Mouse (Mus musculus) CD4-positive, CD25-positive, alpha-beta regulatory T cell, adult 4 months (primary cell): ENCODE data around the gene Rhbdl1. TPM values are rescaled to one million over a fixed set of nuclear protein-coding genes. Genes with fewer than 3 reads are reported as not detected.
"Not testable (repeated sequence)": the region's sequence is repeated elsewhere in the genome, so short reads cannot be mapped to it uniquely, and the experiment has no call there.

ENCODE experiments used
- ATAC-seq: one replicate; pipeline ENCODE4 v1.8.0; 2017
- polyA plus RNA-seq, 2 experiments: library from polyadenylated mRNA; unstranded; fragments of 100-300 nt; shearing (Covaris generic); gene quantifications; one replicate each; pipeline ENCODE4 v1.2.1; 2017

Rhbdl1 gene
- polyA plus RNA-seq, 2 experiments from 2014 or later = not detected

DNA sequence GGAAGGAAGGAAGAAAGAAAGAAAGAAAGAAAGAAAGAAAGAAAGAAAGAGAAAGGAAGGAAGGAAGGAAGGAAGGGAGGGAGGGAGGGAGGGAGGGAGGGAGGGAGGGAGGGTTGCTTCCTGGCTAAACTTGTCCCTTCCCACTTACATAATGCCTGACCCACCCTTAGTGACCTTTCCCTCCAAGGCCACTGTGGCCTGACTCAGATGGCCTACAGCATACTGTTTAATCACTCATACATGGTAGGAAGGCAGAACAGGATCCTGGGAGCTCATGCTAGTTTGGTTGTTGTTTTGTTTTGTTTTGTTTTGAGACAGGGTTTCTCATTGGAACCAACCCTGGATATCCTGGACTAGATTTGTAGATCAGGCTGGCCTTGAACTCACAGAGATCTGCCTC lies 34.5 kb upstream of the Rhbdl1 start:
- ATAC-seq = not testable (repeated sequence)

DNA sequence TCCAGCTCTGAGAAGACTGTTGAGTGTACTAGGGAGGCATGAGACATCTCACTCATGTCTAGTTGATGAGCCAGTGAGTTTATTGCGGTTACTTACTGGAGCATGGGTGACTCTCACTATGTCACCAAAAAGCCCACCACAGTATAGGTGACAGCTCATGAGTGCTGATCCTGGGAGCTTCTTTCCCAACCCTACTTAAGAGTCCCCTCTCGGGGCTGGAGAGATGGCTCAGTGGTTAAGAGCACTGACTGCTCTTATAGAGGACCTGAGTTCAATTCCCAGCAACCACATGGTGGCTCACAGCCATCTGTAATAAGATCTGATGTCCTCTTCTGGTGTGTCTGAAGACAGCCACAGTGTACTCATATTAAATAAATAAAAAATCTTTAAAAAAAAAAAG lies 32.9 kb upstream of the Rhbdl1 start:
- ATAC-seq = no peak

DNA sequence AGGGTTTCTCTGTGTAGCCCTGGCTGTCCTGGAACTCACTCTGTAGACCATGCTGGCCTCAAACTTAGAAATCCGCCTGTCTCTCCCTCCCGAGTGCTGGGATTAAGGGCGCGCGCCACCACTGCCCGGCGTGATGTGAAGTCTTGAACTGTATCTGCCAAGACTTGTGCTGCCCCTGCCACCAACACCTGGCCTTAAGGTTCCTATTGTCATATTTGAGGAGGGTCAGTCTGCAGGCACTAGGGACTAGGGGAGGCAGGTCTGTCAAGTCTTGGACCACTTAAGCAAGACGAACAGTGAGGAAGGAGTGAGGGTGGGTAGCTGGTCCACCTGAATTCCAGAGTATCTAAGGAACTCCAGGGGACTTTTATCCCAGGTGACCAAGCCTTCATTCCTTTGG lies 32.4 kb upstream of the Rhbdl1 start:
- ATAC-seq = no peak

DNA sequence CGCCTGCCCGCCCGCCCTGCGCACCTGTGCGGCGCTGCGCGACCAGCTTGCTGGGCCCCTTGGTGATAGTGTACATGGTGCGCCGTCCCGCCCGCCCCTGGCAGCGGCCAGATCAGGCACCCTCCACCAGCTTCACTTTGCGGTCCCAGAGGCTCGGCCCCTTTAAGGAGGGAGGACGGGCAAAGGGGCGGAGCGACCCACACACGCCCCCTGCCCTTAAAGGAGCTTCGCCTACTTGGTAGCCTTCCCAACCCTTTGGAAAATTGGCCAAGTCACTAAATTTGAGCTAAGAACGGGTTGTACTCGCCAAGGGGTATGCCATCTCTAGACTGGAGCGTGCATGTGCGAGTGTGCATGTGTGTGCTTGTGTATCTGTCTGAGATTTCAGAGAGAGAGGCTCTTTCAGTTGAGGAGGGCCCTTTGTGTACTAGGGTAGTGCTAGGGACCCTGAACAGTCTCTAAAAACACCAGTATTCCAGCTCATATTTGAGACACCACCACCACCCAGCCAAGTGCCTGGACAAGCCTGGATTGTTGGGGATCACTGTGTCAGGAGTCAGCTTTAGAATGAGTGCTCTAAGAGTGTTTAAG lies 31.6 kb upstream of the Rhbdl1 start, which contains the start of gene Mcrip2:
Mcrip2 (minus strand) TSS at position 164 of the 591 bp plus-strand sequence.
- ATAC-seq = peak; percentile 80

DNA sequence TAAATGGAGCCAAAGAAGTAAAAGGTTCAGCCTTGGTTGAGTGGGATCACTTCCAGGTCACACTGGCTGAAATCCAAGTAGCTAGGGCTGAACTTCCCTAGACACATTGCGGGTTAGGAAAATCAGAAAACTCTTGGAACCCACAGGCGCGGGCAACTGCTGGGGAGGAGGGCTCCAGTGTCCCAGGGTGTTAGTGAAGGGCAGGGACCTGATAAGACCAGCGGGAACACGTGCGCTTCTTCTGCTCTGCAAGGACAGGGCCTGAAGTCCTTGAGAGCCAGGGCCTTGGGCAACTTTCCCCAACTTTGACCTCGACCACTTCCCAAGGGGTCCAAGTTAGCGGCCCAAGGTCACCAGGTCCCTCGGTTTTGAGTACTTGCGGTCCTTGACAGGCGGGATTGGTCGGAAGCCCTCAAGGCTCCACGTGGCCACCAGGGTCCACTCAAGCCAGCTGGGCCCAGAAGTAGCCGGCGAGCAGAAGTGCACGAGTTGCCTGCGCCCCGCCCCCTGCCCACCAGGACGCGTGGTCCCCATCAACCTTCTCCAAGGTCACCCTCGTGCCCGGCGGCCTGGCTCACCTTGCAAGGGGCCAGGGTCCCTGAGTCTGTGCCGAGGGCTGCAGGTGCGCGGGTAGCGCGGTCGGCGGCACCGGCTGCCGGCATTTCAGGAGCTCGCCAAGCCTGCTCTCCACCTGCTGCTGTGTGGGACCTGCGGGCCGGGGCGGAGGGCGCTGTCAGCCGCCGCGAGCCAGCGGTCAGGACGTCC lies 30.9 kb upstream of the Rhbdl1 start:
- ATAC-seq = peak; percentile 22

GRCm38 (mm10) chr17:25867509-25867835 lies 30.4 kb upstream of the Rhbdl1 start:
- ATAC-seq = peak; percentile 38

DNA sequence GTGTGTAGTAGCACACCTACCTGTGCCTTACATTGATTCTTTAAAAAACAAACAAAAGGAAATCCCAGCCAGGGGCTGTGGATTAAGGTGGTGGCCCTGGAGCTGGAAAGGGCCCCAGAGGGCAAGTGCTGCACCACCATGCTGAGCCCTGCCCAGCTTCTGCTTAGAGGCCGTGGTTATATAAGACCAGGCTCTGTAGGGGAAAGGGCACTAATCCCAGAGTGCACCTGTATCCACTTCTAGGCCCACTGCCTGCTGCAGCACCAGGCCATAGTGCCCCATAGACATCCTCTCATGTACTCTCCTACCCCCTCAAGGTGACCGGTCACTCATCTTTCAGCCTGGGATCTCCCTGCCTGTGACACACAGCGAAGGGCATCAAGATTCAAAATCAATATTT lies 29.1 kb upstream of the Rhbdl1 start:
- ATAC-seq = no peak

DNA sequence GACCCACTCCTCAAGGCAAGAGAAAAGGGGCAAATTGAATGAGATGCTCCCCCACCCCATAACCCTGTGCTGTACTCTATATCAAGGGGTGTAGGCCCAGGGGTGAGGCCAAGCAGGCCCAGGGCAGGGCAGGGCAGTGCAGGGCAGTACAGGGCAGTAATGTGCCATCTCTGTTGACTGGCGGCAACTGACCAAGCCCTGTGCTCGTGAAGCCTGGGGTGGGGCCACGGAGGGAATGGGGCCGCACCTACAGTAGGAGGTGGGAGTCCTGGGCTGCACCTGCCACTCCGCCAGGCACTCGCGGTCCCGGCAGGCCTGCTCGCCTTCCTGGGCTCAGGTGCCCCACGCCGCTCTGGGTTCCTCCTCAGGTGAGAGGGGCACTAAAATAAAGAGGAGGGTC lies 28.2 kb upstream of the Rhbdl1 start:
- no peak for ATAC-seq

DNA sequence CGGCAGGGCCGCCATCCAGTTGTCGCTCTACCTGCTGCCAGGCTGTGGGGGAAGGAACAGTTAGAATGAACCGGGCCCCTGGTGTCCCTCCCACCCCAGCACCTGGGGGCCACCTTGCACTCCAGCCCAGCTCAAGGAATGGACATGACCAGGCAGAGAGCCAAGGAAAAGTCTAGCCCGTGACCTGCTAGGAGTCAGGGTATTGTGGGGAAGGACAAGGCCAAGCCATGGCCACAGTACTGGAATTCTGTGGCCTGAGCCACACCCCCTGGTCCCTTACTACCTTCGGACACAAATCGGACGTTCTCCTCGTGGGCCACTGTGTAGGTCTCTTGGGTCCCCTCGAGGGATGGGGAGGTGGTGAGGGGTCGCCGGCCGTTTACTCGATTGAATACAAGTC lies 27.2 kb upstream of the Rhbdl1 start:
- ATAC-seq = no peak

DNA sequence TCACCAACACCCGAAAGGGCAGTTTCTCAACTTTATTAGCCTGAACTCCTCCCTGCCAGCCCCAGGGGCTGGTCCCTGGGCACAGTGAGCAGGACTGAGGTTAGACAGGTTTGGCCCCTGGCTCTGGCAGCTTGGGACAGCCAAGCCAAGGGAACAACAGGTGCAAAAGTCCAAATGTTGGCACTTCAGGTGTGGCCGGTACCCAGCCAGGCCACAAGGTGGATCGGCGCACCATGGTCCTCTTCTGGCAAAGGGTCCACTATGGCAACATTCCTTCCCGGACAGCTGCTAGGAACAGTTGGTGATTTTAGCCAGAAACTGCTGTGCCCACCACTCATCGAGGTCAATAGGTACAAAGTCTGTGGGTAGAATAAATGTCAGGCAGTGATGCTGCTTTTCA lies 26.6 kb upstream of the Rhbdl1 start:
- no peak for ATAC-seq

- peak; percentile 9 for ATAC-seq
Observed at GRCm38 (mm10) chr17:25861704-25862612, 24.9 kb upstream of the Rhbdl1 start.

DNA sequence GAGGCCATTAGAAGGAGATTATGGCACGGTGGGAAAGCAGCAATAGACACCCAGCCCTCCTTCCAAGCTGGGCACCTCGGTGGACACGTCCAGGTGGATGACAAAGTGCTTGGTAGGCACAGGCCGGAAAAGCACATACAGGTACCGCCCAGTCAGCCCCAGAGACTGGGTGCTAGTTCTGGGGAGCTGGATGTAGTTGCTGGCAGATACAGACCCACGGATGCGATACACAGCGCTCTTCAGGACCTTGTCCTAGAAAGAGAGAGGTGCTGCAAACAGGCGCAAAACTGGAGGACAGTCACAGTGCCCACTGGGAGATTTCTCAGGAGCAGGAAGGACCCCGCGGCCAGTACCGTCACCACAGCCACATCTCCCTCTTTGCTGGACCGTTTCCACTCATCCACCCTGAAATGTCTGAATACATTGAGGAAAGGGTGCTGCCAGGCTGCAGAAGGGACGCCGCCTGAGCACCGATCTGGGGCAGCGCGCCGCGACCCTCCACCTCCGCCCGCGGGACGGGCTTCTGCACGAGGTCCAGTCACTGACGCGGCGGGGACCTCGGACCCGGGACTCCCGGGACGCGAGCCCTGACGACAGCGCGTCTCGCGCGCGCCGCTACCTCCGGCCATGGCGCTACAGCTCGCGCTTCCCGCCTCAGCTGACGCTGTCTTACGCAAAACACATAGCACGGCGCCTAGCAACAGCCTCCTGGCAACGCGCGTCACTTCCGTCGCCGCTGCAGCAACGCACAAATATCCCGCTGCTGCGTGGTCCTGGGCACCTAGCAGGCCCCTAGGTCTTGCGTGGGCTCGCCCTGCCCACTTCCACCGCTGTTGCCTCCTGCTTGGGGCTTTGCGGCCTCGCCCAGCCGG lies 24.0 kb upstream of the Rhbdl1 start, which contains the start of gene Wdr90:
Wdr90 (minus strand) TSS at position 670 of the 872 bp plus-strand sequence.
- ATAC-seq = peak; percentile 99

DNA sequence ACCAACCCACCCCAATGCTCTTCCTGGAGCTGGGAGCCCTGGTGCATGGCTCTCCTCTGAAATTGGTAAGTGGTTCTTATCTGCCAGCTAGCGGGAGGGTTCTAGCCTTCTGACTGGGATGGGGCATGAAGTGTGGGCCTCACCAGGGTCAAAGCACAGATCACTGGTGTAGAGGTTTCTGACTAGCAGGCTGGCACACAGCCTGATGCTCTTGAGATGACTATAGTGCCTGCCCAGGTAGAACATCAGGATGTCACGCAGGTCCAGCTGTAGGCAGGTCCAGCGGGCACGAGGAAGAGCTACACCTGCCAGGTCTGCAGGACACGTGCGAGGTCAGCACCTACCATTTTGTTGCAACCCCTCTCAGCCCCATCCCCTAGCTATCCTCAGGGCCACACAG lies 23.1 kb upstream of the Rhbdl1 start:
- no peak for ATAC-seq

GRCm38 (mm10) chr17:25844396-25844901 lies 7.4 kb upstream of the Rhbdl1 start, which contains the start of gene Rhot2:
Gene Rhot2, minus strand, starts transcription at chr17:25844851.
- ATAC-seq = peak; percentile 99

DNA sequence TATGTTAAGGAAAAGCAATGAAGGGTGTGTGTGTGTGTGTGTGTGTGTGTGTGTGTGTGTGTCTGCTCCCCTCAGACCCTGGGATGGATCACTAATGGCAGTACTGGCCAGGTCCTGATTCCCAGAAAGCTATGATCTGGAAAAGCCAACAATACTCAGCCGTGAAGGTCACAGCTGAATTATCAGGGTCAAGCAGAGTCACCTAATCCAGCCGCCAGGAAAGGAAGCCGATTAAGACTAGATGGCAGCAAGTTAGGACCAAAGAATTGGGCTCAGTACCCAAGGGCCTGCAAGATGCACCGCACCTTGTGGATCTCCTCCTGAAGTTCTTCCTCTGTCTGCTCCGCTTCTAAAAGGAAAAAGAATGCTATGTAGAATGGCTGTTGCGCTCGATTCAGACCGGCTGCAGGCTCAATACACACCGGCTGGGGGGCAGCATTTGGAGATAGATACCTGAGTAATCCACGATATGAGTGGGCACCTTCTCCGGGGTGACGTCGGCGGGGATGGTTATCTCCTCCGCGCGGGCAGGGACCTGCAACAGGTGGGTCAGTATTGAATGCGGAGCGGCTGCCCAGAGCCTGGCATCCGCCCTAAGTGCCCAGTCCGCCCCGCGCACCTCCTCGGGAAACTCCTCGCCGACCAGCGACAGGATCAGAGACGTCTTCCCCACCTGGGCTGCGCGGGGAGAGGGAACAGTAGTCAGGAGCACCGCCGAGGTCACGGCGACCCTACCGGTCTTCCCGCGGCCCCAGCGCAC lies 6.7 kb upstream of the Rhbdl1 start:
- ATAC-seq = no peak

DNA sequence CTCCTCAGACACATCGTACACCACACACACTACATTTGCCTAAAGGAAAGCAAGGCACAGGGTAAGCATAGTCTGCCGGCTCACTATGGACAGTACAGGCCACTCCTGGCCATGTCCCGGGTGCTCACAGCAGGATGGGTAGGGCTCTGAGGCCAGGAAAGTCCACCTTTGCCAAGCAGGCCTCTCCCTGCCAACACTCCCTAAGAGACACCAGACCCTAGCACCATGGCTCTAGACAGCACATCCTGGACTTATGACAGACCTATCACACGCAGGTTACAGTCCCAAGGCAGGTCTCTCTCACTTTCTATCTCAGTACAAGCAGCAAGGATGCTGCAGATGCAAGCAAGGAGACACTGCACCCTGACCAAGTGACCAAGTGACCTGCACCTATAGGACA lies 6.0 kb upstream of the Rhbdl1 start:
- no peak for ATAC-seq

GRCm38 (mm10) chr17:25842509-25842908 lies 5.4 kb upstream of the Rhbdl1 start:
- no peak for ATAC-seq

GRCm38 (mm10) chr17:25841117-25841880 lies 4.2 kb upstream of the Rhbdl1 start, which contains the start of gene Gm20683:
Gene Gm20683, minus strand, starts transcription at chr17:25841763.
- no peak for ATAC-seq

GRCm38 (mm10) chr17:25840519-25840918 lies 3.4 kb upstream of the Rhbdl1 start:
- no peak for ATAC-seq
